Mouse (Mus musculus): ENCODE measurements around the gene Flrt1.

- TF ChIP-seq CTCF (IDR thresholded peaks at IDR 0.05; ENCODE audit: low read depth, low read length): no peak
- TF ChIP-seq POLR2A (IDR thresholded peaks at IDR 0.05; ENCODE audit: extremely low read depth, insufficient read depth, low read length): no peak
Measured at GRCm38 (mm10) chr19:7081516-7082266, 23.8 kb downstream of the Flrt1 start.

Measured in liver, adult 2 months (tissue).